Mouse (Mus musculus): ENCODE measurements at regions not wholly inside any gene's neighbourhood (a gene's known extent, or its start where the extent isn't known, plus 50 kb on each side); places are given as distances from the start of the nearest gene placed in this dataset.
A peak's percentile ranks its signal among the peaks of the same experiment; 100 is the strongest.
"Not testable (repeated sequence)": the region's sequence is repeated elsewhere in the genome, so short reads cannot be mapped to it uniquely, and the experiment has no call there.

- peak in 1 of 2 experiments; percentile 29 for DNase-seq
Measured at GRCm38 (mm10) chr8:98955803-98956202, 460.5 kb downstream of the Cdh8 start.

GRCm38 (mm10) chr8:98913159-98913777 is 503.0 kb downstream of the Cdh8 start:
- DNase-seq = no peak

- DNase-seq = peak in 1 of 2 experiments; percentile 9
Measured at GRCm38 (mm10) chr8:98893331-98893730, 522.9 kb downstream of the Cdh8 start.

- DNase-seq = peak; percentile 76 to 85
Measured at GRCm38 (mm10) chr8:98861664-98862306, 554.5 kb downstream of the Cdh8 start.

- DNase-seq = peak; percentile 68 to 70
Measured at GRCm38 (mm10) chr8:98861175-98861574, 555.1 kb downstream of the Cdh8 start.

GRCm38 (mm10) chr8:98860416-98860815 is 555.9 kb downstream of the Cdh8 start:
- DNase-seq = no peak

GRCm38 (mm10) chr8:98829515-98829914 is 586.8 kb downstream of the Cdh8 start:
- DNase-seq = no peak

GRCm38 (mm10) chr8:98829006-98829405 is 587.3 kb downstream of the Cdh8 start:
- DNase-seq = peak; percentile 38 to 42

- peak; percentile 69 to 74 for DNase-seq
Measured at GRCm38 (mm10) chr8:98811922-98812321, 604.3 kb downstream of the Cdh8 start.

GRCm38 (mm10) chr8:98797445-98797844 is 618.8 kb downstream of the Cdh8 start:
- DNase-seq = peak; percentile 72 to 73

GRCm38 (mm10) chr8:98767036-98767435 is 649.2 kb downstream of the Cdh8 start:
- DNase-seq = no peak

GRCm38 (mm10) chr8:98756596-98756995 is 659.7 kb downstream of the Cdh8 start:
- no peak for DNase-seq

- no peak for DNase-seq
Measured at GRCm38 (mm10) chr8:98755795-98756194, 660.5 kb downstream of the Cdh8 start.

GRCm38 (mm10) chr8:98752367-98752766 is 663.9 kb downstream of the Cdh8 start:
- no peak for DNase-seq

GRCm38 (mm10) chr8:98707753-98708152 is 708.5 kb downstream of the Cdh8 start:
- no peak for DNase-seq

GRCm38 (mm10) chr8:98706122-98706521 is 710.1 kb downstream of the Cdh8 start:
- DNase-seq = no peak

GRCm38 (mm10) chr8:98685195-98685594 is 731.1 kb downstream of the Cdh8 start:
- DNase-seq = peak; percentile 68 to 70

GRCm38 (mm10) chr8:98684531-98684930 is 731.7 kb downstream of the Cdh8 start:
- no peak for DNase-seq

GRCm38 (mm10) chr8:98680065-98680464 is 736.2 kb downstream of the Cdh8 start:
- DNase-seq = no peak

GRCm38 (mm10) chr8:98659287-98659686 is 757.0 kb downstream of the Cdh8 start:
- DNase-seq = no peak

GRCm38 (mm10) chr8:98652316-98652715 is 764.0 kb downstream of the Cdh8 start:
- not testable (repeated sequence) for DNase-seq

- no peak for DNase-seq
Measured at GRCm38 (mm10) chr8:98651010-98651409, 765.3 kb downstream of the Cdh8 start.

GRCm38 (mm10) chr8:98628151-98628550 is 788.1 kb downstream of the Cdh8 start:
- DNase-seq = no peak

GRCm38 (mm10) chr8:98613834-98614428 is 802.3 kb downstream of the Cdh8 start:
- peak; percentile 66 to 75 for DNase-seq

Data from cerebellum, postnatal 36 days (tissue).